Mouse (Mus musculus) urinary bladder, postnatal 14 days (tissue): ENCODE measurements at regions not wholly inside any gene's neighbourhood (a gene's known extent, or its start where the extent isn't known, plus 50 kb on each side); places are given as distances from the start of the nearest gene placed in this dataset.

Source experiments
- DNase-seq: peaks from one replicate; pipeline ENCODE4 v3.0.0; 2021; ENCODE audit warnings: low spot score

DNA sequence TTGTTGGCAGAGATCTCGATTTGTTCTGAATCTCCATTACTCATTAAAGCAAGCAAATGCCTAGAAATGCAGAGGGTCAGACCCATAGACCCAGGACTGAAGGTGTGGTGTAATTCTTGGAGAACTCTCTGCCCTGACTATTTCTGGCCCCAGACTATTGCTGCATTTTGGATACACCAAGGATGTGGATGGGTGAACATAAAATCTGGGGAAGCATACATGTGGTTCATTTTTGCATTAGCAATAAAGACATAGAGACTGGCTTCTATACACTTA, 303.0 kb downstream of the Meis1 start:
- no peak for DNase-seq

DNA sequence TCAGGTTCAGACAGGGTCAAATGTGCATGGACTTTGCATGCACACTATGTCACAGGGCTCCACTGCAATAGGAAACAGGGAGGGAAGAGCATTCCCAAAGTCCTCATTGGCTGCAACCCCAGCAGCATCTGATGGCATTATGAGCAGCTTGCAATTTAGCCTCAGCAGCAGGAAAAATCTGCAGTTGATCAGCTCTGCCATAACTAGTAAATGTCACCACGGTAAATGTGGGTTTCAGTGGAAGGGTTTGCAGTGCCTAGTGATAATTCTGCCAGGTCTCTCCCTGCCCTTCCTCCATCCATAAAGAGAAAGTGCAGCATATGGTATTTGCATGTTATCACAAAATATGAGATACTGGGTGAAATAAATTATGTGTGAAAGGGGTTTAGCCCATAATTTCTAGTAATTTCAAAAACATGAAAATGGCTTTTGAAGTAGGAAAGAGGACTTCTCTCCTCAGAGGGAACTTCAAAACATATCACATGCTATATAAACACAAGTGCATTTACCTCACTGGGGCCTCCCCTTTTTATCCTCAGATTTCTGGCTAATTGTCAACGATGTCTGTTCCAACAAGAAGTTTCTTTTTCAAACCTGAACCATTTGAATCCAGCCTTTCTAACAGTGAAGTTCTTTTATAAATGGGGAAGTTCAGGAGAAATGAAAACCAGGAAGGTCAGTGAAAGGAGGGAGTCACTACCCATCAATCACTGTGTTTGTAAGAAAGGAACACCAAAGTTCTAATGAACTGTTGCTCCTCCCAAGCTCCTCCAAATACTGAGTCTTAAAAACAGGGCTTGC, 303.5 kb downstream of the Meis1 start:
- DNase-seq = no peak

DNA sequence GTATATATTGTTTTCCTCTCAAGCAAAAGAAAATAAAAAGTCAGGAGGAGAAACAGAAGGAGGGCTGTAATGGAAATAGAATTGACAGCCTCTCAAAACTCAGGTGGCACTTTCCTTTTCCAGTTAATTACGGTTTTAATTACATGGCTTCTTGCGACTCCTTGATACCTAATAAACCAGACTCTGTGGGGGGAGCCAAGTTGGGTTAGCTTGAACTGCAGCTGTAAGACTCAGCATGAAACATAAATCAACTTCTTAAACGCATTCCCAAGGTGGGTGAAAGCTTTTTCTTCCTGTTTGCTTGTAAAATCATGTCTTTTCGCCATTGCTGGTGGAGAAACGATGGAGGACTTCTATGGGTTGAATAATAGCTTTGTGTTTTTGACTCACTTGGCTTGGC, 304.4 kb downstream of the Meis1 start:
- no peak for DNase-seq

DNA sequence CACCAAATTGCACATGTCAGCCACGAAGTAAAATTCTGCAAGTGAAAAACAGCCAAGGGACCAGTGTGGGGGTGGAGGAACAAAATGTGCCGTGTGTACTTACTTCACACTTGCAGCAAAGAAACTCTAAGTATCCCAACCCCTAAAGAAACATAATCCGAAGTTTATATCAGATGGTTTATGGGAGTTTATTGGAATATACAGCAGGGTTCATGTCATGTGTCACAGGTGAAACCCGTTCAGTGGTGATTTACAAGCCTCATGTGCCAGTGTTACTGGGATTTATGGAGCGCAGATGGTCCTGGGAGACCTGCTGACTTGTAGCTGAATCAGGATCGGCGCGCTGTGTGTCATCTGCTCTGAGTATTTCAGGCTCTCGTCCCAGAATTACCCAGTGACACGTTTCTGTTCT, 306.1 kb downstream of the Meis1 start:
- DNase-seq = peak; percentile 21

DNA sequence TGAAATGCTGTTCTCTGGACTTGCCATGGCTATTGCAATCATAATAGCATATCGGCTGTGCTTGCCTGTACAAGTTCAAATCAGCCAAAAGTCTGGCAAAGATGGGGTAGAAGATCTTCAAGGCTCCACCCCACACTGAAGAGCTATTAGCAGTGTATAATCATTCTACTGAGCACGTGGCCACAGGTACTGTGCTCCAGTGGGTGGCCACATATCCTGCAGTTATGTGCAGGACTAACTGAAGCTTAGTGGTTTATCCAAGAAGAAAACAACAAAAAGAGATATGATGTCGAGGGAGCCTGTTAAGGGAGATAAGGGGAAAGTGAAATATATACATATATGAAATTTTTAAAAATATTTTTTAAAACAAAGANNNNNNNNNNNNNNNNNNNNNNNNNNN, 309.2 kb downstream of the Meis1 start:
- DNase-seq = no peak

DNA sequence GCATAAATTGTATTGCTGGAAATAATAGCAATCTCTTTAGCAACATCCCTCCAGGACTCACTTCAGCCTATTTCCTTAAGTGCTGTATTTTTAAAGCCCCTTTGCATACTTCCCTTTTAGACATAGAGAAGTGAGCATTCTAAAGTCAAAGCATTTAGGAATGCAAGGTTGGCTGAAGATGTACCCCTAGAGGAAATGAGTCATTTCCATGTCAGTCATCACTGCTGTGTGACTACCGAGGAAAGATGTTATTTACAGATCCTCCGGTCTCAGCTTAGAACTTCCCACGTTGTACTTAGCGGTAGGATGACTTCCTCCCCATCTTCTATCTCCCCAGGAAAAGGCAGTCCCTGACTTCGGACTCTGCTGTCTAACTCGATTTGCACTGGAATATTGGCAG, 337.2 kb downstream of the Meis1 start:
- no peak for DNase-seq

DNA sequence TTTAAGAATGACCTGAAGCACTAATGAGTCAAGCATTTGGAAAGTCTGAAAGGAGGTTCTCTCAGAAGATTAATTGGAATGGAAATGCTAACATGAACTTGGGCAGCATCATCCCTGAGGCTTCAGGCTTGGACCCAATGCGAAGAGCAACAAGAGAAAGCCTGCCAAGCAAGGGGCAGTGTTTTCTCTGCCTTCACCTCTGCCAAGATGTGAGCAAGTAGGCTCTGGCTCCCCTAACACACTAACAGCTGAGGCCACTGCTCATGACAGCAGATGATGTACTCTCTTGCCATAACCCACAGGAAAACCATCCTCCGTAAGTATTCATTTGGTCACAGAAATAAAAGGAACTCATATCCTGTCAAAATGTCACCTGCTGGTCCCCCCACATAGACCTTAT, 341.9 kb downstream of the Meis1 start:
- no peak for DNase-seq

DNA sequence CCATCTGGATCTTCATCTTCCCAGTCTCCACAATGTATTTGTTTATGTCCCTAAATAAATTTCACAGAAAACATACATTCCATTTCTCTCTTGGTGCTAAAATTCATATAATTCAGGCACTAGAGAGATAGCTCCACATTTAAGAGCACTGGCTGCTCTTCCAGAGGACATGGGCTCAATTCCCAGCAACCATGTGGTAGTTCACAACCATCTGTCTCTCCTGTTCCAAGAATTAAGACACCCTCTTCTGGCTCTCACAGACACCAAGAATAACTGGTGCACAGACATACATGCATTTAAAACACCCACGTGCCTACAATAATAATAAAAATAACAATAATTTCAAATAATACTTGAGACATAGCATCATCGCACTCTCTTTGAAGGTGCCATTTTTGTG, 347.8 kb downstream of the Meis1 start:
- no peak for DNase-seq

DNA sequence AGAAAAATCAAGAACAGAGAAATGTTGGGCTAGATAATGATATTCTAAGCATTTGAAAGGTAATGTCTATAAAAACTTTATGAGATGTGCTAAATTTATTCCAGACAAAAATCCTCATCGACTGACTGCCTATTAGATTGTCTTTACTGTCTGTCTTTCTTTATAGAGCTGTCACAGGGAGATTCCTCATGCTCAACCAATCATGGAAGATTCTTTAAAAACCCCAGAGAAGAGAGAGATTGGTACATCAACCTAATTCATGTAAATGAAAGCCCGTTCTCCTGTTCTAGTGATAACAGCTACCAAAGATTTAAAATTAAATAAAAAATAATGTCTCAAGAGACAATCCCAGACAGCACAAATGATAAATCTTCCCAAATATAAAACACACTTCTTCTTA, 349.5 kb downstream of the Meis1 start:
- no peak for DNase-seq

DNA sequence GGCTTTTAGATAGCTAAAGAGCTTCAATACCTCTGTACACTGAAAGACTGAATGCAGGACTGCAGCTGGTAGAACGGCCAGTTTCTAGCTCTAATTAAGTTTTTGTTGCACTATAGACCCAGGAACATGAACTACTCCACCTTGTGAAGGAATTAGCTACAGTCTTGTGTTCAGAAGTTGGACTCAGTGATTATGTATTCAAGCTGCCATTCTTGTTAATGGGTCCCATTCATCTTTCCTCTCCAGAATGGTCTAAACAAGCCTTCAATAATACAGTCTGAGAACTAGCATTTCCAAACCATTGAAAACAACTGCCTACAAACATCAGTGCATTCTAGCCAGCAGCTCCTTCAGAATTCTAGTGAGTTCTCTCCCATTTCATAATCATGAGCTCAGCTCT, 362.4 kb downstream of the Meis1 start:
- DNase-seq = no peak

DNA sequence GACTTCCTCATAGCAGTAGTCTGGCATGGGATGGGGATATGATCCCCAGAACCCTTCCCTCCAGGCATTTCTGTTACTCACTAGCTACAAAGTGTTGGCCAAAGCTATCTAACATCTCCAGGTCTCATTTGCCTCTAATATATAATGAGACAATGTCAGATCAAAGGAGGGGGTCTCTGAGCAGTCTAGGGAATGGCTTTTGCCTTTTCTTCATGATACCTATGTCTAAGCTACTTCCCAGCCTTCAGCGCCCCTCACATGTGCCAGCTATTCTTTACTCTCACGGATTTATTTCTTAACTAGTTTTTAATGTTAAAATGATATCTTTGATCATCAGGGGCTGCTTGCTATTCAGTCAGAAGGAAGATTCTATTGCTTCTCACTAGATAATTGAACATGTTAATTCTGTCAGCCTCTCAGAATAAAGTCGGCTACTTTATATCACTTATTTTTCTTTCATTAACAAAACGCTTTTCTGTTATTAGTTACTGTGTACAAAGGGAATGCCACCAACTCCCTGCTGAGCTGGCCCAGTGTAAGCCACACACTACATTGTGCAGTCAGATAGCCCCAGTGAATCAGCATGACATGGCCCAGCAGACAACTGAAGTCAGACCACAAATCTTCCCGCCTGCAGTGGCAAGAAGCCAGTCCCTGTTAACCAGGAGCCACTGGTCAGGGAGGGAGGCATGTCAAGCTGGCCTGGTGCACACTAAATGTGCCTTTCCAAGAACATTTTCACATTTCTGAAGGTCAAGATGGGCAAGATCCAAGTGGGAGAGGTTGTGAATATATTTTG, 386.6 kb downstream of the Meis1 start:
- no peak for DNase-seq

DNA sequence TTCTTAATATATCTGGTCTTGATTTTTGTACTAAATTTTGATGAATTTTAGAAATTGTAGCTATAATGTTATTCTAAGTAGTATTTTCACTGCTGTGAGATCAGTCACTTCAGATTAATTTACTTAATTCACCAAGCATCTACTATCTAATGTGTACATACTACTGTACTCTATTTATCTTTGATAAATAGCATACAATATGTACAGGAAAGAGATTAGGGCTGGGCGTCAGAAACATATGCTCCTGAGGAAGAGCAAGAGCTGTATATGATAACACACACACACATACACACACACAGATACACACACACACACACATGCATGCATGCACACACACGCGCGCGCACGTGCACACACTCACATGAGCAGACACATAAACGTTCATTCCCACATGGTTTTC, 387.2 kb downstream of the Meis1 start:
- DNase-seq = no peak

DNA sequence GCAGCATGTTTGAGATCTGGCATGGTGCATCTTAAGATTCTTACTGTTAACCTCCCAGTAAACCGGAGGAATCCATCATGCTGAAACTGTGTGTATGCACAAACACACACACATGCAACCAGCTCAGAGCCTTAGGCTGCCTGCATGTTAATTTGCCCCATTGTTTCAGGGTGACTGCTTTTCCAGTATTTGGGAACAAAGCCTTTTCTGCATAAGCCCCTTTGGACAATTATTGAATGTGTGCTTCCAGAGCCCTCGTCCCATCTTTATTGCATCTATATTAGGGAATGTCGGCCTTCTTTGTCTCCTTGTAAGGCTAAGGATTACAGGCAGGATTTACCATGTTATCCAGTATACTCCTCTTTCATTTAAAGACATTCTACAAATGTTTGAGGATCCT, 397.0 kb downstream of the Meis1 start:
- no peak for DNase-seq

DNA sequence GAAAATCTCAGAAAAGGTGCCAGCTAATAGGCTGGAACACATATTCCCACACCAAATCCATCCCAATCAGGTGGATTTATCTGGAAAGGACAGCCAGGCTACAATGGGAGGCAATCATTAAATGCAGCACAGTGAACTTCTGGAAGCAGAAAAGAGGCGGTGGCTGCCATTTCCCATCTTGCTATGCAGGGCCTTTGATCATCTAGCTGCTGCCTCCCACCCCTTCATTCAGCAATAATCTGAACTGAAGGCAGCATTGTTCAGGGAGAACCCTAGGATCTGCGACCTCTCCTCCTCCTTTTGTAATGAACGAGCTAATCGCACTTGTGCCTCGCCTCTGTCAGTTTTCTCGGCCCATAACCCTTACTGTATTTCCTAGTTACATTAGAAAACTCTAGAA, 413.9 kb downstream of the Meis1 start:
- DNase-seq = no peak

DNA sequence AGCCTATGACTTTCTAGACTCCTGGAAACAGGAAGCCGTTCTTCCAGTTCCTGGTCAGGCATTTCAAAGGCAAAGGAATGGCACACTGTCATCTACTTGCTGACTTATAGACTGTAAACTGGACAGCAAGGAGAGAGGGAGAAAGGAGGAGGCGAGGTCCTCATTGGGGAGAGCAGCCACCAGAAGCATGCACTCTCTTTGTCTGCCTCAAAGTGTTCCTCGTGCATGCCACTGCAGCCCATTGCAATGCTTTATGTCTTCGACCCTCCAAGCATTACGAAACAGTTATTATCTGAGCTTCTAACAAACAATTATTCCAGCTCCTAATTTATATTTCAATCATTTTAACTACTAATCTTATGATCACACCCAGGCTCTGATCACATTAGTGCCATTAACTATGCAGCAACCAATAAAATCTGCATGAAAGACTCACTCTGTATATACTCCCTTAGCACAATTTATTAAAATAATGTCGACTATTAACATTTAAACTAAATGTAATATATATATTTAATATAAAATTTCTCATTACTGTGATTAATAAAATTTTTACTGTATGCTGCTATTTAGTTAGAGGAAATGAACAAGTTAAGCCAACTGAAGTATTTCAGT, 417.1 kb downstream of the Meis1 start:
- DNase-seq = no peak

DNA sequence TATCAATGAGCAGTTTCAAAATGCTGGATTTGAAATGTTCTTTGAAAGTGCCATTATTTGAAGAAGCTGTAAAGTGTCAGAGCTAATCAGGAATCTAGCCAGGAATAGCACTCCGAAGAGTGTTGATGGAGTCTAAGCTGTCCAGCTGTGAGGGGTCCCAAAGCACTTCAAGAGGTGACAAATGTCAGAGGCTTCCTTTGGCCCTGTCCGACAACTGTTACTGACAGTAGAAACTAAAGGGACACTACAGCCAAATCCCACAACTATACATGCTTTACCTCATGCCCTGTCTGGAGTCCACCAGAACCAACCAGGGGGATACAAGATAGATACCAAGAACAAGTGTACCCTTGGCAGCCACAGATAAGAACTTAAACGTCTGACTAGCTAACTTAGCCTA, 420.4 kb downstream of the Meis1 start:
- no peak for DNase-seq

DNA sequence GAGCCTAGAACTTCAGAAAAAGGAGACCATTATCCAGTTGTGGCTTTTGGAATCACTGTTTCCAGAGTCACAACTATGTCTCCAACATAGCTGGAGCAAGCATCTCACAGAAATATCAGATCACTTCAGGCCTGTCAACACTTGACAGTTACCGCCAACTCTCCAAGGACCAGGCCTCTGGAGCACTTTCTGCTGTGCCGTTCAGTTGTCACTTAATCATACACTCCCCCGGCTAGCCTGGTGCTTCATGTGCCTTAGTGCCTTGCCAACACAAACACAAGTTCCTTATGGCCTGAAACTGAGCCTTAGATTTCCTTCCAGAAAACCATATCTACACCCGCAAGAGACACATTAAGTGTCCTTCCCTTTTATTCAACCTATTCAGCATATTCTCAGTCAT, 421.8 kb downstream of the Meis1 start:
- no peak for DNase-seq

DNA sequence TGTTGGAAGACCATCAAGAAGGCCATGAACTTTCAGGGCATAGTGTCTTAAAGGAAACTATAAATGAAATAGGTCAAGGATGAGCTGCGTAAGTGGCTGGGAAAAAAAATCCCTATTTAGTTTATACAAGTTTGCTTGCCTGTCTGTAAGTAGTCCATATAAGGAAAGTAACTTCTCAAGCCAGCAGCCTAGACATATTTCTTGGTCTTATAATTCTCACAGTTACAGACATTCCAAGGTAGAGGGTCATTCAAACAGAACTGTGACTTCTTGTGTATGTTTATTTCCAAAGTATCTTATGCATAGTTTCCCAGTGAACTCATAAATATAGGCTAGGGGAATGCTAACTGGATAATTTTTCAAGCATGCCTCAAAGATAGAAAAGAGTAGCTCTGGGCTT, 428.3 kb downstream of the Meis1 start:
- no peak for DNase-seq

DNA sequence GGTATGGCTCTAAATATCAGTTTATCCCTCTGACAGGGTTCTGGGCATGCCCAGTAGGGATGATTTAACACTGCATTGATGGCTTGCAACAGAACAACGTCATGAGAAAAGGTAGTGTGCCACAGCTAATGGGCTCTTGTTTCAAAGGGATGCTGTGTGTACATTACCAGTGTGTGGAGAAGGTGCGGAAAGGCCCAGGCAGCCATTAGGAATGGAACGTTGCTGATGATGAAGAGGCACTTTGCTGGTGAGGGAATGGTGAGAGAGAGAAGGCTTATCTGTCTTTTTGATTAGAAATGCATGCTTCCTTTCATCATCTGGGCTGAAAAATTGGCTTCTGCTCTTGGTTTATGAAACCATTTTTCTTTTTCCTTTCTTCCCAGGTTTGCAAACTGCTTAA, 432.3 kb downstream of the Meis1 start:
- no peak for DNase-seq

DNA sequence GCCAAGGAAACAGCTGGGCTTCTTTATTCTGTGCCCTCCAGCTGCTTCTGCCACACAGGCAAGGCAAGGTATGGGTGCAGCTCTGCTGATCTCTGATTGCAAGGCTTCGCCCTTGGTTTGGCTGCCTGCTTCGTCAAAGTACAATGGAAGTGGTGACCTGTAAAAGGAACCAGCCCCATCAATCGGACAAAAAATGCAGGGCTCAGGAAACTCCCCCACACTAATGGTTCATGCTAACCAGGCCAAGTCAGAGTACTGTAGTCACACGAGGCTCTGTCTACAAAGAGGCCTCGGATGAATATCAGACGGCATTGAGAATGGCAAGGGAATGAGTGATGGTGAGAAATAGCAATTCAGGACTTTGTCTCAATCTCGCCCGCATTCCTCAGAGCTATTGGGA, 433.8 kb downstream of the Meis1 start:
- DNase-seq = no peak

DNA sequence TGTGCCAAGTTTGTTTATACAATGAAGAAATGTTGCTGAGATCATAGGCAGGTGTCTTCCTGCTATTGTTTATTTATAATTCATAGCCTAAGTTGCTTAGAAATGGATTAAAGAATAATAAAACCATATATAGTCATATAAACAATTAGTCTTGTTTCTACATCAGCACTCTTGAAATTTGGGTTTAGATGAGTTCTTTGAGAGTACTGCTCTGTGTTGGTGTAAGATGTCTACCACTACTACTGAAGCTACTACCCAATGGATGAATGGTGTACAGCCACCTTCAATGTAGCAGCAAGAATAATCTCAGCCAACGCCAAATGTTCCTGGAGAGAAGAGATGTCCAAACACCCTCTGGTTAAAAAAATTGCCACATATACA, 436.0 kb downstream of the Meis1 start:
- DNase-seq = no peak

DNA sequence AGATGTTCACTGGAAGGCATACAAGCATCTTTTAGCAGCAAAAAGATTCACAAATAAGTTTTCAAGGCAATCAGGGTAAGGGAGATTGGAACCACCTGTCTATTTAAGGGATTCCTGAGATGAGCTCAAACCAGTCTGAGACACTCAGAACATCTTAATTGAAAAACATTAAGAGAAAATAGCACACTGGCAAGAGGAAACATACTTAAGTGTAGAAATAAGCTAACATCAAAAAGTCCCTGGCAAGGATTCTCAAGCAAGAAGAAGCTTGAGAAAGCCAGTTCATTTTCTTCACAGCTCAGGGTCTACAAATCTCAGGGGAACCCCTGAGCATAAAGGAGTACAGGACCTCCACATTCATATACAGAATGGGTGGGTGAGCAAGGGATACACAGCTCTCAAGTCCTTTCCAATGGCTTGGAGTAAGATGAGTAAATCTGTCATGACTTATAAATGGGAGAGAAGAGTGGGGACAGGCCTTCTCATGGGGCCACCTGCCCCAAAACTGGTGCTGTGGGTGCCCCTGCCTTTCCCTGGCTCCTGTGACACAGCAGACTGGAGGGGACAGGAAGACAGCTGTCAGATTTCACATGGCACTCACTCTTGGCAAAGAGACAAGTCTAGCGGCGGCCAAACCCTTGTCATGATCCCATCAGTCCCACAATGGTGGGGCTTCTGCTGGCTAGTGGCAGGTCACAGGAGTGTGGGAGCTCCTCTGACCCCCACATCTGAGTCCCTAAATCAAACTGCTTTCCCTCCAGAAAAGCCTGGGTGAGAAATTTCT, 436.6 kb downstream of the Meis1 start:
- DNase-seq = no peak
